Mouse (Mus musculus) erythroblast, embryonic 14.5 days (primary cell): ENCODE data around the gene Saysd1.

Experiments
- GATA1 ChIP-seq: IDR thresholded peaks from 2 replicates; pipeline ENCODE4 v1.6.1; 2012; ENCODE audit warnings: low read length, inconsistent platforms, mixed read lengths
- TAL1 ChIP-seq: IDR thresholded peaks from 3 replicates; pipeline ENCODE4 v1.6.1; 2012; ENCODE audit warnings: low read length, inconsistent platforms, mixed read lengths

- TF ChIP-seq GATA1 (no peak), TAL1 (no peak)
Observed at GRCm38 (mm10) chr14:20084335-20084734, 54.0 kb downstream of the Saysd1 start.
